Mouse (Mus musculus) forebrain, embryonic 13.5 days (tissue): ENCODE results near the gene Tmem235. TPM values are rescaled to one million over a fixed set of nuclear protein-coding genes. Genes with fewer than 3 reads are reported as not detected.

Experiments used
- ATAC-seq: fragments of 200-750 bp; cut with Nextera tagmentation; 2 replicates; pipeline ENCODE4 v1.8.0; 2017
- H3K27ac ChIP-seq: fragments of 300-500 bp; sonication (generic); 2 replicates; pipeline ENCODE4 v1.5.1; 2015; ENCODE audit warnings: inconsistent platforms, mild to moderate bottlenecking, moderate library complexity
- H3K27me3 ChIP-seq: fragments of 300-500 bp; sonication (generic); 2 replicates; pipeline ENCODE4 v1.6.1; 2015; ENCODE audit warnings: mild to moderate bottlenecking, inconsistent platforms
- H3K36me3 ChIP-seq: fragments of 300-500 bp; sonication (generic); 2 replicates; pipeline ENCODE4 v1.6.1; 2015; ENCODE audit warnings: mild to moderate bottlenecking, inconsistent platforms; ENCODE audit not compliant: poor library complexity, severe bottlenecking
- H3K4me1 ChIP-seq: fragments of 300-500 bp; sonication (generic); 2 replicates; pipeline ENCODE4 v1.6.1; 2015; ENCODE audit warnings: inconsistent platforms
- H3K4me2 ChIP-seq: fragments of 300-500 bp; sonication (generic); 2 replicates; pipeline ENCODE4 v1.6.1; 2015; ENCODE audit warnings: inconsistent platforms, mild to moderate bottlenecking, moderate library complexity
- H3K4me3 ChIP-seq: fragments of 300-500 bp; sonication (generic); 2 replicates; pipeline ENCODE4 v1.5.1; 2015; ENCODE audit warnings: mild to moderate bottlenecking, inconsistent platforms
- H3K9ac ChIP-seq: fragments of 300-500 bp; sonication (generic); 2 replicates; pipeline ENCODE4 v1.6.1; 2015; ENCODE audit warnings: mild to moderate bottlenecking, inconsistent platforms
- H3K9me3 ChIP-seq: fragments of 300-500 bp; sonication (generic); replicated peaks from 2 replicates; pipeline ENCODE4 v1.6.1; 2016; ENCODE audit warnings: inconsistent platforms
- WGBS: fragments of 180-500 bp; shearing (Covaris S2); methylation state at CpG from one replicate; pipeline ENCODE4 v1.1.7; 2015; 5-methylcytosine and 5-hydroxymethylcytosine counted together
- polyA plus RNA-seq: library from polyadenylated mRNA; unstranded; fragments of >200 nt; fragmentation: Nextera tagmentation; extraction: Ambion mirVana; gene quantifications from 2 replicates; pipeline ENCODE4 v1.2.1, GENCODE M21; 2015

Tmem235 gene
- polyA plus RNA-seq, 1 experiment from 2014 or later: not detected

DNA sequence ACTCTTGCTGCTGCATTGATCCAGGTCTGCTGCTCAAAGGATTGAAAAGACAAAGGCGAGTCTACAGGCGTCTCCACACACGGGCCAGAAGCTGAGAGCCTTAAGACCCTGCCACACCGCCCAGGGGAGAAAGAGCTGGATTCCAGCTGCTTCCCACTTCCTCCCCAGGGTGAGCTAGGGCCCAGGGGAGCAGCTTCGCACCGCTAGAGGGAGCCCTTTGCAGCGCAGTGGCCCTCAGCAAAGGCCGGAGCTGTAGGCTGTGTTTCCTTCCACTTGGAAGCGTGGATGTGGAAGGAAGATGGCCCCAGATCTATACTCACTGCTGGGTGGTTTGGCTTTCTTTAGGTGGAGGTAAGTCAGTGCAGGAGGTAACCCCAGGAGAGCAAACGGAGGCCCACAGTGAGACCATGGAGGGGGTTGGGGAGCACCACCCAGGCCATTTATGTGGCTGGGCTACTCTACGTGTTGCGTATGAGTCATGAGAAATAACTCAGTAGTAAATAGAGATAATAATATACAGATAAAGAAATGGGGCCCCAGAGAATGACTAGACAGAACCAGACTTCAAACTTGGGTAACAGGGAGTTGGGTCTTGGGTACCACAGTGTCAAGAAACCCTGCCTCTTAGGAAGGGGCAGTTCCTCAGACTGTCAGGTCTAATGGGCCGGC, 52.3 kb downstream of the Tmem235 start:
- H3K4me3 ChIP-seq: no peak overlapping the region
- peaks cover 9% of the 10 kb centered on the region for H3K9me3 ChIP-seq
- H3K27me3 ChIP-seq: no peaks in the 10 kb centered on the region
- H3K9ac ChIP-seq: no peak overlapping the region; the same call in 1 of the 2 replicates
- peak; percentile 73 for ATAC-seq
- 0 out of 2 replicates have a peak, but pooled peaks cover 4% of the 10 kb centered on the region for H3K4me1 ChIP-seq
- no peak overlapping the region for H3K27ac ChIP-seq
- whole genome bisulfite sequencing: 28% methylated on average over 13 of the region's 13 CpGs
- H3K36me3 ChIP-seq: no peaks in the 10 kb centered on the region
- H3K4me2 ChIP-seq: peak overlapping the region; percentile 30; the same call in 1 of the 2 replicates

- H3K27ac ChIP-seq: no peak overlapping the region
Observed at GRCm38 (mm10) chr11:117914531-117914930, 54.0 kb downstream of the Tmem235 start.

More at GRCm38 (mm10) chr11:117914531-117914930, 54.0 kb downstream of the Tmem235 start:
- Histone ChIP-seq H3K4me2 (no peak overlapping the region), H3K36me3 (no peaks in the 10 kb centered on the region), H3K4me1 (0 out of 2 replicates have a peak, but pooled peaks cover 4% of the 10 kb centered on the region), H3K27me3 (no peaks in the 10 kb centered on the region), H3K9ac (no peak overlapping the region), H3K9me3 (peaks cover 9% of the 10 kb centered on the region), H3K4me3 (no peak overlapping the region)
- ATAC-seq: no peak
- 86% methylated on average over 12 of the region's 12 CpGs for WGBS

Other genes starting within 250 kb of the Tmem235 start
- gene Tnrc6c, start 206.5 kb upstream of the Tmem235 start, polyA plus RNA-seq: 23.7 and 24.7 TPM in 2 replicates
- gene Tmc8, start 78.7 kb upstream of the Tmem235 start, polyA plus RNA-seq: 0.45 and 0.52 TPM in 2 replicates
- gene Tmc6, start 78.6 kb upstream of the Tmem235 start, polyA plus RNA-seq: 1.8 and 2.1 TPM in 2 replicates
- not detected in 2 replicates for gene 6030468B19Rik, start 63.1 kb upstream of the Tmem235 start, polyA plus RNA-seq
- gene Gm20708, start 51.1 kb upstream of the Tmem235 start, polyA plus RNA-seq: 0.36 and 0.49 TPM in 2 replicates
- gene Syngr2, start 51.1 kb upstream of the Tmem235 start, polyA plus RNA-seq: 15.9 and 17.4 TPM in 2 replicates
- gene Afmid, start 34.8 kb upstream of the Tmem235 start, polyA plus RNA-seq: 7.4 and 7.5 TPM in 2 replicates
- 103 and 104 TPM in 2 replicates for gene Tk1, start 34.7 kb upstream of the Tmem235 start, polyA plus RNA-seq
- 231 and 243 TPM in 2 replicates for gene Birc5, start 11.5 kb upstream of the Tmem235 start, polyA plus RNA-seq
- gene Tha1, start 12.7 kb downstream of the Tmem235 start, polyA plus RNA-seq: 2.3 and 2.5 TPM in 2 replicates
- gene Socs3, start 109.3 kb downstream of the Tmem235 start, polyA plus RNA-seq: 12.4 and 13.5 TPM in 2 replicates
- 42.7 and 47.7 TPM in 2 replicates for gene Pgs1, start 125.5 kb downstream of the Tmem235 start, polyA plus RNA-seq